Mouse (Mus musculus): ENCODE data around the gene Diras2.

- TF ChIP-seq ZC3H11A (IDR thresholded peaks at IDR 0.05; ENCODE audit: borderline replicate concordance, low read depth, low read length) (no peak), ZNF384 (IDR thresholded peaks at IDR 0.05; ENCODE audit: low read depth, low read length) (no peak), CHD2 (IDR thresholded peaks at IDR 0.05; ENCODE audit: low read depth, low read length) (no peak)
Measured at GRCm38 (mm10) chr13:52513554-52513953, 17.5 kb downstream of the Diras2 start.

All from ES-E14 (cell line).